Mouse (Mus musculus) forebrain, embryonic 15.5 days (tissue): ENCODE measurements around the gene Rnd1. TPM values are rescaled to one million over a fixed set of nuclear protein-coding genes. Genes with fewer than 3 reads are reported as not detected.

Experiments
- ATAC-seq: fragments of 200-750 bp; cut with Nextera tagmentation; replicated peaks from 2 replicates; pipeline ENCODE4 v1.8.0; 2017; ENCODE audit warnings: mild to moderate bottlenecking, moderate TSS enrichment, moderate library complexity
- H3K27ac ChIP-seq: fragments of 300-500 bp; sonication (generic); replicated peaks from 2 replicates; pipeline ENCODE4 v1.5.1; 2015; ENCODE audit warnings: mild to moderate bottlenecking, inconsistent platforms
- H3K27me3 ChIP-seq: fragments of 300-500 bp; sonication (generic); 2 replicates; pipeline ENCODE4 v1.6.1; 2015; ENCODE audit warnings: inconsistent platforms
- H3K36me3 ChIP-seq: fragments of 300-500 bp; sonication (generic); 2 replicates; pipeline ENCODE4 v1.6.1; 2015; ENCODE audit warnings: mild to moderate bottlenecking, inconsistent platforms
- H3K4me1 ChIP-seq: fragments of 300-500 bp; sonication (generic); 2 replicates; pipeline ENCODE4 v1.6.1; 2015; ENCODE audit warnings: inconsistent platforms
- H3K4me2 ChIP-seq: fragments of 300-500 bp; sonication (generic); replicated peaks from 2 replicates; pipeline ENCODE4 v1.6.1; 2015; ENCODE audit warnings: mild to moderate bottlenecking, inconsistent platforms
- H3K4me3 ChIP-seq: fragments of 300-500 bp; sonication (generic); 2 replicates; pipeline ENCODE4 v1.5.1; 2015; ENCODE audit warnings: mild to moderate bottlenecking, inconsistent platforms
- H3K9ac ChIP-seq: fragments of 300-500 bp; sonication (generic); replicated peaks from 2 replicates; pipeline ENCODE4 v1.6.1; 2015; ENCODE audit warnings: mild to moderate bottlenecking, inconsistent platforms
- H3K9me3 ChIP-seq: fragments of 300-500 bp; sonication (generic); 2 replicates; pipeline ENCODE4 v1.6.1; 2016; ENCODE audit warnings: inconsistent platforms
- WGBS: fragments of 180-500 bp; shearing (Covaris S2); methylation state at CpG from one replicate; pipeline ENCODE4 v1.1.7; 2015; ENCODE audit warnings: mixed read lengths; 5-methylcytosine and 5-hydroxymethylcytosine counted together
- polyA plus RNA-seq: library from polyadenylated mRNA; unstranded; fragments of >200 nt; fragmentation: Nextera tagmentation; extraction: Ambion mirVana; gene quantifications from 2 replicates; pipeline ENCODE4 v1.2.1, GENCODE M21; 2015

Gene Rnd1
- polyA plus RNA-seq, 1 experiment from 2014 or later, result 12.8 TPM

GRCm38 (mm10) chr15:98622199-98622598, 55.1 kb downstream of the Rnd1 start:
- ATAC-seq, result no peak
- H3K9ac ChIP-seq, result no peak overlapping the region
- WGBS, result 4% methylated on average over 7 of the region's 7 CpGs

GRCm38 (mm10) chr15:98617176-98617537, 60.1 kb downstream of the Rnd1 start:
- Histone ChIP-seq H3K4me1 (peaks cover 10% of the 10 kb centered on the region; the same call in 1 of the 2 replicates), H3K27me3 (no peaks in the 10 kb centered on the region), H3K9me3 (no peaks in the 10 kb centered on the region), H3K4me3 (no peak overlapping the region), H3K27ac (no peak overlapping the region), H3K36me3 (no peaks in the 10 kb centered on the region), H3K4me2 (no peak overlapping the region), H3K9ac (no peak overlapping the region)
- ATAC-seq, result no peak
- WGBS, result 2% methylated on average over 12 of the region's 12 CpGs

More at GRCm38 (mm10) chr15:98622199-98622598, 55.1 kb downstream of the Rnd1 start:
- Histone ChIP-seq H3K4me1 (no peaks in the 10 kb centered on the region), H3K9me3 (no peaks in the 10 kb centered on the region), H3K36me3 (no peaks in the 10 kb centered on the region), H3K4me3 (no peak overlapping the region), H3K4me2 (no peak overlapping the region), H3K27me3 (no peaks in the 10 kb centered on the region), H3K27ac (no peak overlapping the region)

- no peak for ATAC-seq
- Histone ChIP-seq H3K36me3 (no peaks in the 10 kb centered on the region), H3K27ac (no peak overlapping the region), H3K27me3 (no peaks in the 10 kb centered on the region), H3K4me3 (no peak overlapping the region), H3K9ac (no peak overlapping the region), H3K4me1 (peaks cover 10% of the 10 kb centered on the region; the same call in 1 of the 2 replicates), H3K9me3 (no peaks in the 10 kb centered on the region), H3K4me2 (no peak overlapping the region)
- WGBS, result 38% methylated on average over 20 of the region's 20 CpGs
Measured at GRCm38 (mm10) chr15:98616362-98617175, 60.7 kb downstream of the Rnd1 start.

GRCm38 (mm10) chr15:98615751-98616150, 61.5 kb downstream of the Rnd1 start:
- no peak overlapping the region for H3K4me3 ChIP-seq

GRCm38 (mm10) chr15:98614971-98615370, 62.3 kb downstream of the Rnd1 start:
- Histone ChIP-seq H3K27ac (no peak overlapping the region; the same call in 1 of the 2 replicates), H3K4me3 (no peak overlapping the region), H3K9ac (no peak overlapping the region), H3K4me2 (no peak overlapping the region), H3K4me1 (peaks cover 14% of the 10 kb centered on the region; the same call in 1 of the 2 replicates), H3K36me3 (no peaks in the 10 kb centered on the region), H3K9me3 (no peaks in the 10 kb centered on the region), H3K27me3 (no peaks in the 10 kb centered on the region)
- WGBS, result 53% methylated on average over 6 of the region's 6 CpGs
- no peak for ATAC-seq

More at GRCm38 (mm10) chr15:98615751-98616150, 61.5 kb downstream of the Rnd1 start:
- ATAC-seq, result no peak
- no peaks in the 10 kb centered on the region for H3K36me3 ChIP-seq
- H3K9me3 ChIP-seq, result no peaks in the 10 kb centered on the region
- no peak overlapping the region for H3K4me2 ChIP-seq
- H3K9ac ChIP-seq, result no peak overlapping the region
- no peak overlapping the region for H3K27ac ChIP-seq
- 65% methylated on average over 6 of the region's 6 CpGs for WGBS
- peaks cover 10% of the 10 kb centered on the region; the same call in 1 of the 2 replicates for H3K4me1 ChIP-seq
- H3K27me3 ChIP-seq, result no peaks in the 10 kb centered on the region

- Histone ChIP-seq H3K9ac (no peak overlapping the region), H3K4me3 (no peak overlapping the region), H3K27me3 (no peaks in the 10 kb centered on the region), H3K4me2 (no peak overlapping the region), H3K4me1 (peaks cover 15% of the 10 kb centered on the region; the same call in 1 of the 2 replicates), H3K9me3 (no peaks in the 10 kb centered on the region), H3K36me3 (no peaks in the 10 kb centered on the region), H3K27ac (no peak overlapping the region; the same call in 1 of the 2 replicates)
- WGBS, result 44% methylated on average over 9 of the region's 9 CpGs
- no peak for ATAC-seq
Measured at GRCm38 (mm10) chr15:98614551-98614950, 62.7 kb downstream of the Rnd1 start.

Other genes with a start within 250 kb of the Rnd1 start
- not detected in 2 replicates for gene Olfr282, start 246.2 kb downstream of the Rnd1 start, polyA plus RNA-seq
- gene Olfr281, start 224.9 kb downstream of the Rnd1 start, polyA plus RNA-seq, result not detected in 2 replicates
- gene OR5BS1P, start 207.6 kb downstream of the Rnd1 start, polyA plus RNA-seq, result not detected in 2 replicates
- not detected in 2 replicates for gene Lalba, start 194.7 kb downstream of the Rnd1 start, polyA plus RNA-seq
- not detected in 2 replicates for gene Olfr279, start 185.1 kb downstream of the Rnd1 start, polyA plus RNA-seq
- 140 and 152 TPM in 2 replicates for gene Kansl2, start 143.2 kb downstream of the Rnd1 start, polyA plus RNA-seq
- 66.5 and 72.0 TPM in 2 replicates for gene Ccnt1, start 106.5 kb downstream of the Rnd1 start, polyA plus RNA-seq
- gene 4930415O20Rik, start 106.5 kb downstream of the Rnd1 start, polyA plus RNA-seq, result 0.56 TPM in 1 of 2 replicates, not detected in the other
- gene Adcy6, start 67.4 kb downstream of the Rnd1 start, polyA plus RNA-seq, result 12.5 and 13.8 TPM in 2 replicates
- gene Cacnb3, start 46.6 kb downstream of the Rnd1 start, polyA plus RNA-seq, result 134 and 138 TPM in 2 replicates
- gene Ddx23, start 14.6 kb downstream of the Rnd1 start, polyA plus RNA-seq, result 23.5 and 25.0 TPM in 2 replicates
- gene Ccdc65, start 30.7 kb upstream of the Rnd1 start, polyA plus RNA-seq, result 2.3 and 4.3 TPM in 2 replicates
- 3.5 and 3.6 TPM in 2 replicates for gene Fkbp11, start 50.7 kb upstream of the Rnd1 start, polyA plus RNA-seq
- 82.3 and 88.2 TPM in 2 replicates for gene Arf3, start 85.8 kb upstream of the Rnd1 start, polyA plus RNA-seq
- not detected in 2 replicates for gene Wnt10b, start 100.7 kb upstream of the Rnd1 start, polyA plus RNA-seq
- 0.19 and 0.25 TPM in 2 replicates for gene Wnt1, start 112.4 kb upstream of the Rnd1 start, polyA plus RNA-seq
- gene Ddn, start 132.0 kb upstream of the Rnd1 start, polyA plus RNA-seq, result 0.46 and 0.47 TPM in 2 replicates
- gene Prkag1, start 154.1 kb upstream of the Rnd1 start, polyA plus RNA-seq, result 89.0 and 91.7 TPM in 2 replicates
- gene Kmt2d, start 193.7 kb upstream of the Rnd1 start, polyA plus RNA-seq, result 13.9 and 14.3 TPM in 2 replicates
- 42.7 and 46.4 TPM in 2 replicates for gene Rhebl1, start 217.1 kb upstream of the Rnd1 start, polyA plus RNA-seq
- gene Dhh, start 221.1 kb upstream of the Rnd1 start, polyA plus RNA-seq, result 0.52 and 0.68 TPM in 2 replicates
- 43.2 and 45.2 TPM in 2 replicates for gene Lmbr1l, start 240.8 kb upstream of the Rnd1 start, polyA plus RNA-seq